Mouse (Mus musculus) activated CD4-positive, CD25-positive, alpha-beta regulatory T cell, adult 4 months (primary cell): ENCODE data around the gene Tnfrsf13c. TPM values are rescaled to one million over a fixed set of nuclear protein-coding genes. Genes with fewer than 3 reads are reported as not detected.

Source experiments
- ATAC-seq: one replicate; pipeline ENCODE4 v1.8.0; 2017
- polyA plus RNA-seq, 2 experiments: library from polyadenylated mRNA; unstranded; fragments of 100-300 nt; shearing (Covaris generic); gene quantifications; one replicate each; pipeline ENCODE4 v1.2.1; 2017

The Tnfrsf13c gene
- polyA plus RNA-seq, 2 experiments from 2014 or later, result 2.5 to 10.9 TPM

DNA sequence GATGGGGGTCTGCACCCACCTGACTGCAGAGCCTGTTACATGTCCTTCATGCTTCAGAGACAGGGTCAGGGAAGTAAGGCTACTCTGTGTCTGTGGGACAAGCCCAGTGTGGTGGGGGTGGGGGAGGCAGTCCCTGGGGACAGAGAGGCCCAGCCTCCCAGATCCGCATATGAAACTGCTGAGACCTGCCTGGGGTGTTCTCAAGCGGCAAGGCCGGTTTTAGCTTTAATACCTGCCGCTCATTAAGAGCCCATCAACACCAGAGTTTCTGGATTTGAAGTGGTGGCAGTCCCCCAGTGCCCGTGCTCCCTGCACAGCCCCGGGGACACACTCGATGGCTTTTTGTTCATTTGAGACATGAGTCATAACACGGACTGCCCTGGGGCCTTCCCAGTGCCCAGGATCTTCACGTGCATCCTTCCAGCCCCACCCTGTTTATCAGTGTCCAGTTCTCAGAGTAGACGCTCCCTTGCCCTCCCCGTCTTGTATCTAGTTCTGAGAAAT lies 5.4 kb upstream of the Tnfrsf13c start:
- no peak for ATAC-seq

DNA sequence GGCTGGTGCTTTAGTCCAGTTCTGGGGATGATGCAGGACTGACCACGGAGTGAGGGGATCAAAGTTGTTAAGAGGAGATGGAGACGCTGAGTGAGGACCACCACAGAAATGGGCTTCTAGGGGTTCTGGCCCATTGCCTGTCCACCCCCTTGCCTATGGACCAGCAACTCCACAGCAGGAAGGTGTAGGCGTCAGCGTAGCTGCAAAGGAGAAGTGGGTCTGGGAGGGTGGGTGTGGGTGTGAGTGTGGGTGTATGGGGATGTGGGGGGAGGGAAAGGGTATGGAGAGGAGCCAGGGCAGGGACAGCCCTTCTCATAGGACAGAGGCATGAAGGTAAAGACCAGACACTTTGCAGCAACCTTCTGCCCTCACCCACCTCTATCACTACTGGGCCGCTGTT lies 1.6 kb upstream of the Tnfrsf13c start:
- ATAC-seq, result no peak

DNA sequence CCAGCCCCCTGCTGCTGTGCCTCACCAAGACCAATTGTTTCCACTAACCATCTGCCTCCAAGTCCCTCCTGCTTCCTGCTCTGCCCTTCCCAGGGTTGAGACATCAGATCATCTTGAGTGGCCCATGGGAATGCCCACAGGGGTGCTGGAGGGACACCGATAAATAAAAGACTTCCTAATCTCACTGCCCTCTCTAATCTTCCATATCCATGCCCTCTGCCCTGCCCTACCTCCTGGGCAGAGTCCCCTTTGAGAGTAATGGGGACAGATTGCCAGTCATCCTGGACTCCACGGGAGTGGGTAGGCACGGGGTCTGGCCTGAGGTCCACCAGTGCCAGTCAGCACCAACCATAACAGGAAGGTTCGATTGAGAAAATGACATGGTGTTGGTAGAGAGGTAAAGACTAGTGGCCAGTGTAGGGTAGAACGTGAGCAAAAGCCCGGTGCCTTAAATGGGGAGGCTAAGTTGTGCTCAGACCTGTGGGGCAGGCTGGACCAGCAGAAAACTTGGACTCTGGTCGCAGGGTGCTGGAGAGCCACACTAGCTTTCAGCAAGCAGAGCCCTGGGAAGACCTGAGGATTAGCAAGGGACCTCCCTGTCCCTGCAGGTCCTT lies 540 bp upstream of the Tnfrsf13c start:
- no peak for ATAC-seq

DNA sequence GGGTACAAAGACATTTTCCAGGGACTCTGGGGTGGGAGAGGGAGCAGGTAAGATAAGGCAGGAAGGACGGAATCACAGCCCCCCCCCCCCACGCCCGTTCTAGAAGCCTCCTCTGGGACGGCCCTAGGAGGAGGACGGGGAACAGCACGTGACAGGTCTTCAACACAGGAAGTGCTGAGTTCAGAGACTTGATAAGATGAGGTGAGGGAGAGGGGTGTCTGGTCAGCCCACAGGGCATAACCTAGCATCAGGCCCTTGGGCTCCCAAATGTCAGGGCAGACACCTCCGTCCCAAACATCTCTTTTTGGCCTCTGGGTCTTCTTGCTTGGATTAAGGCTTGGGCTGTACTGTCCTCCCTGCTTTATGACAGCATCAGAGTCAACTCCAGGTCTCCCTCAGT lies 918 bp downstream of the Tnfrsf13c start:
- ATAC-seq, result no peak

DNA sequence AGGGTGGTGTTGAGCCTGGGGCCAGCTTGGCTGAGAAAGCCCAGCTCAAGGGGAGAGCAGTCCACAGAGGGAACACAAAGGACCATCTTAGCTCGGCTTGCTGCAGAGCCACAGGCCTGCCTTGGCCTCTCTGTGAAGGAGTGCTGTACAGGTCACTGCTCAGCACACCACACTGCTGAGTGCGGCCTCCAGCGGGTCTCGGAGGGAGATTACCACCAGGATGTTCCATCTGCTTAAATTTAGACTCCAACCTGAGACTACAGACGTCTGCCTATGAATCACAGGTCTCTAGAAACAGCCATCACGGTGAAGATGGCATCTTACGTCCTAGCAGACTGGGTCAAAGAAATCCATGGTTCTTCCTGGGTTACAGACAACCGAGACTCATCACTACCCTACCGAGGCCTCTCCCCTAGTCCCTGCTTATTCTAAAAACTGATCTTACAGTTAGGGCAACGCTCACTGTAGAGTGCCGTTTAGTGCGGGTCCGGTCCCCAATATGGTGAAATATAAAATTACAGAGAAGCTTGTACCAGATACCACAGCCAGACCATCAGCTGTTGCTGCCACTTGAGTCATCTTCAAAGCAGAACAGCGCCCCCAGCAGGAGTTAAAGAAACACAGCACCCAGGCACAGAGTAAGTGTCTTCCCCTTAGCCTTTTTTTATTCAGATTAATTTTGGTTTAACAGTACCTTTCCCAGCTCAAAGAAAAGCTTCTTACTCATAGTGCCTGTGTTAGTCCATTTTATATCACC lies 2.9 kb downstream of the Tnfrsf13c start:
- no peak for ATAC-seq

DNA sequence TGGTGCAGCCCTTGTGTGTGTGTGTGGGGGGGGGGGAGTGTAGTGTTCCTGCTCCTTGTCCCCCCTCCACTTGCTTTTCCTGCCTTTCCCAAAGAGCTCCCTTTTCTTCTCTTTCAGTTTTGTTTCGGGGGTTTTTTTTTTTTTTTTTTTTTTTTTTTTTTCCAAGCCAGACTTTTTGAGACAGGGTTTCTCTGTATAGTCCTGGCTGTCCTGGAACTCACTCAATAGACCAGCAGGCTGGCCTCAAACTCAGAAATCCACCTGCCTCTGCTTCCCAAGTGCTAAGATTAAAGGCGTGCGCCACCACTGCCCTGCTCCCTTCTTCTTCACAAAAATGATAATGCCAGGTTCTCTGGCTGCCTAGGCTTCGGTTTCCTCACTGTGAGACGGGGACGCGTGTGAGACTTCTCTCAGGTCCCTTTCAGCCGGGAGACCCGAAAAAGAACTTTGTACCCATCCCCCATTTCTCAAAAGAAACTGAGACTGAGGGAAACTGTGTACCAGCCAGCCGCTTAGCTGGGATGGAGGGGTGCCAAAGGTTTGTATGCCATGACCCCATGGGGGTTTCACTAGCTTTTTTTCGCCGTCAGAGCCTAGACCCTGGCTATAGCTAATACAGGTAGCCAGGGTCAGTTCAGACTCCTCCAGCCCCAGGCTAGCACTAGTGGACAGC lies 4.0 kb downstream of the Tnfrsf13c start:
- ATAC-seq, result no peak

DNA sequence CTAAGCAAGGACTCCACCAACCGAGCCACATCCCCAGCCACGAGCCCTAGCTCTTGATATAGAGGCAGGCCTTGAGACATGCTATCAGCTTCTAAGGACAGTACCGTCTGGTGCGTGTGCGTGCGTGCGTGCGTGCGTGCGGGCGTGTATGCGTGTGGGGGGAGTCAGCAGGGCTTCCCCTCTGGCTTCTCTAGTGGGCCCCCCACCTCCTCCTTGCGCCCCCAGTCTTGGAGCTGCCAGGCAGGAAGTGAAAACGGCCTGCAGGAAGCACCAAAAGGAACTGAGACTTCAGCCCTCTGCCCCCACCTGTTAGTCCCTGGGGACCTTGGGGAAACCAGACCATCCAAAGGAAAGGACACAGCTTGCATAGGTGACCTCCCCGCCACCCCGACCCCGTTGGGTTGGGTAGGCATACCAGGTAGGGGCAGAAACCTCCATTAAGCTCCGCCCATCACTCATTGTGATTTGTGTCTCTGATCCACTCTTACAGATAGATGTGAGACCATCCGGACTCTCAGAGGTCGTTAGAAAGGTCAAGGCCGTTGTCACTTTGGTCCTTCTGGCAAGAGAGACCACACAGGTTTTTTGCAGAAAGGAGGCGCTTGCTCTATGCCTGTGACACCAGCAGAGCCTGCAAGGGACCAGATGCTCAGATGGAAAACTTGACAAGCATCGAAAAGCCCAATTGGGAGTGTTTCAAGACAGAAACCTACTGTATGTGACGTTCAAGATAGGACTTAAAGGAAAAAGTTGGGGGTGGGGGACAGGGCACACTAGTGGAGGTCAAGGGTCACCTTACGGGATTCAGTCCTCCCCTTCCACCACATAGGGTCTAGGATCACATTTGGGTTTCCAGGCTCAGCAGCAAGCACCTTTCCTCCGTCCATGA lies 5.1 kb downstream of the Tnfrsf13c start:
- ATAC-seq, result no peak

DNA sequence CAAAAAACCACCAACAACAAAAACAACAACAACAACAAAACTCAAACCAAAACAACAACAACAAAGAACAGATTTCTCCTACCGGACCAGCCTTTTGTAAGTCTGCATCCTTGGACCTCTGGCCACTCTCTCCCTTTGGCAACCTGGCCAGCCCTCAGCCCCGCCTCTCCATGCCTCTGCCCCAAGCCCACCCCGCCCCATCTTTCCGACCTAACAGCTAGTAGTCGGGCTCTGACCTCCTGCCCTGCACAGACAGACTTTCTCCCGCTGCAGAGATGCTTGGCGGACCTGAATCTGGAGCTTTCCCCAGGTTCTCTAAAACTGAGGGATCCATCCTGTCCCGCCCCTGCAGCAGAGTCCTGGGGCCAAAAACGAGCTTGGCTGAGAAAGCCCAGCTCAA lies 6.2 kb downstream of the Tnfrsf13c start:
- ATAC-seq, result no peak

DNA sequence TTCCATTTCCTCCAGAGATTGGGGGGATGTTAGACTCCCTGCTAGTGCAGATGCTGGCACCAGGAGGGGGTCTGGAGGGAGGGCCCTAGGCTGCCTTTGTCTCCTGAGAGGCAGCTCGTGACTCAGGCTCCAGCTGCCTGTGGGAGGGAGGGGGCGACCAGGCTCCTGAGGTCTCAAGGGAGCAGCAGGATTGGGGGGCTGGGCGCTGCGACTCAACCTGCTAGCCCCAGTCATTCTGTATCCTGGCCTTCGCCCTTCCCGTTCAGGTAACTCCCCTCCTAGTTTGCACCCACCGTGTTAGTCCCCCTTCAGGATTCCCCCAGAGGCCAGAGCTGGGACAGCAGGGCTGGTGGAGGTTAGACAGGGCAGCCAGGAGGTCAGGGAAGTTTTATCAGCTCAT lies 7.1 kb downstream of the Tnfrsf13c start:
- no peak for ATAC-seq

DNA sequence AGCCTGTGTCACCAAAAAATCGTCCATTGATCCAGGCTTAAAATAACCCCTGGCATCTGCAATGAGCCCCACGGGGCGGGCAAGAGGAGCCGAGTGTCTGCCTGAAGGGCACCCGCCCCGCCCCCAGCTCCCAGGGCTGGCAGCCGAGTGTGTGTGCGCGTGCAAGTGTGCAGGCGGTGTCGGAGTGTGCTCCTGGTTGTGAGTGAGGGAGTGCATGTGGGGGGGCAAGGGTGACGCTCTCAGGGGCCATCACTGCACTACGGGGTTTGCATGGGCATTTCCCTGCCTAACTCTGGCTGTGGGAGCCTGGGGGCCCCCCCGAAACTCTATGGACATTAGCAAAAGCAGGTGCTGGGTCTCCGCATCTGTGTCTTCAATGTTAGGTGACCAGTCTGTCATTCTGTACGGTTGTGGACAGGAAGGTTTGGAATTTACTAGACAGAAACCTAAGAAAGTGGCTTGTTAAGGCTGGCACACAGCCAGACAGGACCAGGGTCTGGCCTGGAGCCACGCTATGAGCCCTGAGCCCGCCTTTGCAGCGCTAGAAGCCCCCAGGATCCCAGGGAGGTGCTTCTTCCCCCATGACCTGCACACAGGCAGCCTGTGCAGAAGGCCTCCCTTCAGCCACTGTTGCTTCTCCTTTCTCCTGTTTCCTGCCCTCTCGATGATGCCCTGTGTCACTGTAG lies 7.9 kb downstream of the Tnfrsf13c start:
- no peak for ATAC-seq

DNA sequence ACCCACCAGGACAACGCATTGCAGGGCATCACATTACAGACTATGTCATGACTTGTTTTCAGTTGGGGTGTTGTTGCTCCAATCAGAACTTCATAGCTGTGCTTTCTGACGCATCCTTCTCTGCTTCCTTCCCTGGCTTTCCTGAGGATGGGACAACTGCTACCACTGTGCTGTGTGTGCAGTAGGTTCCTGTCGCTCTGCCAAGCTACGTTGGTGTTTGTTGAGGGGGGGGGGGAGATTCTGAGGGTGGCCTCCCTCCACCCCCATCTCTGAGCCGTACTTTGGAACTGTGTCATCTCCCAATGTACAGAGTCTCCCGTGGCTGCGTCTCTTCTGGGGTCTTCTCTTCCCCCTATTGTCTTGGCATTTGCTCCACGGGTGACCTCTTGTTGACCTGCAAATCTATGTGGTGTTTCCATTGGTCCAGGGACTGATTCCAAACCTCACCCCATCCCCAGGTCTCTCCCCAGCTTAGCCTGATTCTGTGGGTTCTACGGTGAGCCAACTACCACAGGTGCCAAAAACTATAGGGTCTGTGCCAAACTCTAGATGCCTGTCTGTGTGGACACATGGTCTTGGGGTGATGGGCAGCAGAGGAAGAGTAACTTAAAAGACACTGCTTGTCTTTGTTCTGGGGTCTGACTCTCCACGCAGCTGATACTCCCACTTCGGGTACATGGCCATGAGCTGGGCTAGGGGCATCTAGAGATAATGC lies 8.7 kb downstream of the Tnfrsf13c start:
- no peak for ATAC-seq

DNA sequence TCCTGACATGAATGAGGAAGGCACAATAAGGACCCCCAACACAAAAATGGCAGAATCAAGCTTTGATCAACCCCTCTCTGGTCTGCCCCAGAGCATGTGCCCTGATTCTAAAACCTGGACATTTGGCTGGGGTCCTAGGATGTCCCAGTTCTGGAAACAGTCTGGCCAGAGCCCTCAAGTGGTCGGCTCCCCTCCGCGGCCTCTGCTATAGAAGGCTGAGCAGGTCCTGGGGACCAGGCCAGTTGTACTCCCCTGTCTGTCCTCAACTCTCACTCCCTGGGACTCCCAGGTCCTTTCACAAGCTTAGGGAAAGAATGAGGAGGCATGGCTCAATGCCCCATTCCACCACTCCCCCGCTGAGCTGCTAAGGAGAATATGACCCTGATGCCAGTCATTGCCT lies 10.9 kb downstream of the Tnfrsf13c start:
- no peak for ATAC-seq

DNA sequence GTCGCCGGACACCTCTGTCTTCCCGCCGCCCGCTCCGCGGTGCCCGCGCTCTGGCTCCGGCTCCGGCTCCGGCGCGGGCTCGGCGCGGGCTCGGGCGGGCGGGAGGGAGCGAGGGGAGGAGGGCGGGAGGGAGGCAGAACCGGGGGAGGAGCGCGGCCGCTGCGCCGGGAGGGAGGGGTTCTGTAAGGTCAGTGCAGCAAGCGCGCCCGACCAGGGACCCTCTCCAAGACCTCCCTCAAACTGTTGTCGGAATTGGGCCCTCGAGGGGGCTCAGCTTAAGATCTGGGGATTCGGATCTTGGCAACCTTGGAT lies 11.5 kb downstream of the Tnfrsf13c start, which contains the start of gene Shisa8:
Gene Shisa8 (minus strand): TSS at position 64 of the 312 bp plus-strand sequence.
- ATAC-seq, result no peak

DNA sequence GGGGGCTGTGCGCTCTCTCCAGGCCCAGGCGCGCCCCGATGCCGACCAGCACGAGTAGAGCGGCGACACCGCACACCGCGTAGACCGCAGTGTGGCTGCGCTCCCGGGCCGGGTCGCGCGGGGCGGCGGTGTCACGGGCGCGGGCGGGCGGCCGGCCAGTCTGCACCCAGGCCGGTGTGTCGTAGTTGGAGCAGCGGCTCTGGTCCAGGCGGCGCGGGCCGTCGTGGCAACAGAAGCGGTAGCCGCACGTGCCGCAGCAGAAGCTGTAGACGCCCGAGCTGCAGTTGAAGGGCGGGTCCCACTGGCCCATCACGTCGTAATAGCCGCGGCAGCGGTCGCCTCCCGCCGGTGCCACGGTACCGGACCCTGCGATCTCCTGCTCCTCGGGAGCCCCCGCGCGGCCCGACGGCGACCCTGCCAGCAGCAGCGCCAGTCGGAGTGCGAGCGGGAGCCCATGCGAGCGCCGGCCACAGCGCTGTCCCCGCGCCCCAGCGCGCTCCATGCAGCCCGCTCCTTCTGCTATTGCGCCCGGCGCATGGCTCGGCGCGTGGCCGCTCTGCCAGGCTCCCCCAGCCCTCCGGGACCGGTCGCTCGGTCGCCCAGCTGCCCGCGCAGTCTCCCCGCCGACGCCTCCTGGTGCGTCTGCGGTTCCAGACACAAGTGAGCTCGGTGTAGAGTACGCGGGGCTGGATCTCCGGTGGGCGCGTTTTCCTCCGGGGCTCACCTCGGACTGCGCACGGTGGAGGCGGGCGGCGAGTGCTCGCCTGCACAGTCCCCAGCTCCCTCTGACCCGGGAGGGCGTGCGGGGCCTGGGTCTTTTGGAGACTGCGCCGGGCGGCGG lies 12.0 kb downstream of the Tnfrsf13c start:
- no peak for ATAC-seq

DNA sequence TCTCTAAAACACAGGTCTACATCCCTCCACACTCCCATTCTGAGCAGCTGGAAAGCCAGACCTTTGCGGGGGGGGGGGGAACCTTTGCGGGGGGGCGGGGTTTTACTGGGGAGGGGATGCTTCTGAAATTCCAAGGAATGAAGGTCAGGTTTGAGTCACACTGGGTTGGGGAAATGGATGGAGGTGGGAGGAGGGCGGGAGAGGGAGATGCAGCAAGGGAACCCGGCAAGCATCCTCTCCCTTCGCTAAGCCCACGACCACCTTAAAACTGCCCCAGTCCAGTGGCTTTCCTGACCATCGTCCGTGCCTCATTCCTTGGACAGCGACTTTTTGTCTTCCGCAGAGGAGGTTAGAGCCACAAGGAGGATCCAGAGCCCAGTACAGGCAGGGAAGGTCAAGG lies 12.9 kb downstream of the Tnfrsf13c start:
- ATAC-seq, result no peak

DNA sequence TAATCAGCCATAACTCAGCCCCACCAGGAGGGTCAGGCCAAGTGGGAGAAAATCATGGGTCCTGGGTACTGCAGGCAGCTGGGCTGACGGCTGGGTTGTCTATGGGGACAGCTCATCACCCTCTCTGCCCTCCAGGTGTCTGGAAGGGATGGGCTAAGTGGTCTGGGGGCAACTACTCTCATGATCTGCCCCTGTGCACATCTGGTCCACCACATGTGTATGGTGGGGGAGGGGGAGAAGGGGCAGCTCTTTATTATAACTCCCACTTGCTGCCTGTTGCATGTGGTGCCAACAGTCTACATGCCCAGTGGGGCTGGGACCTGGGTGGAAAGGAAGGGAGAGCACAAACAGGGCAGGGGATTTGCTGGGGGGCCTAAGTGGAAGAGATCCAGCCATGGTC lies 13.4 kb downstream of the Tnfrsf13c start:
- no peak for ATAC-seq

DNA sequence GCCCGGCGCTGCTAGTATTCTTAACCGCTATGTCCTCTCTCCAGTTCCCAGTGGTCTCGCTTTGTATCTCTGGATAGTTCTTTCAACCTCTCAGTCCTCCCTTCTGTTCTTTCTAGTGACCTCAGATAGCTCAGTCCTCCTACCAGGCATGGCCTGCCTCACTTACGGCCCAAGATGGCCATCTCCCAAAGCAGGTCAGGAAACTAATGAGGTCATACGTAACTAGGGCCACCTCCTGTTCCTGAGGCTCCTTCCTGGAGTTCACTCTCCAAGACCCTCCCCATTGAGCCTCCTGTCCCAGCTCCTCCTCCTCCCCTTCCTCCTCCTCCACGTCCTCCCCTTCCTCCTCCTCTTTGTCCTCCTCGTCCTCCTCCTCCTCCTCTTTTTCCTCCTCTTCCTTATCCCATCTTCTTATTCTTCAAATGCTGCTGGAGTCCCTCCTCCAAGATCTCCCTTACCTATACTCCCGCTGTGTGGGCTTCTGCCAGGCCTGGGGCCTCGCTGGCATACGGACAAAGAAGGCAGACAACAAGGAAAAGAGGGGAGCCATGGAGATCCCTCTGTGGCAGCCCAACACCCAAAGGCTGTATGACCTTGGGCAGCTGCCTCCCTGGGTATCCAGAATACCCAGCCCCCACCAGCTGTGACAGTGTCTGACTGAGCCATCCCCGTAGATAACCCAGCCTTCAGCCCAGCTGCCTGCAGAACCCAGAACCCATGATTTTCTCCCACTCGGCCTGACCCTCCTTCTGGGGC lies 14.7 kb downstream of the Tnfrsf13c start:
- ATAC-seq, result no peak

DNA sequence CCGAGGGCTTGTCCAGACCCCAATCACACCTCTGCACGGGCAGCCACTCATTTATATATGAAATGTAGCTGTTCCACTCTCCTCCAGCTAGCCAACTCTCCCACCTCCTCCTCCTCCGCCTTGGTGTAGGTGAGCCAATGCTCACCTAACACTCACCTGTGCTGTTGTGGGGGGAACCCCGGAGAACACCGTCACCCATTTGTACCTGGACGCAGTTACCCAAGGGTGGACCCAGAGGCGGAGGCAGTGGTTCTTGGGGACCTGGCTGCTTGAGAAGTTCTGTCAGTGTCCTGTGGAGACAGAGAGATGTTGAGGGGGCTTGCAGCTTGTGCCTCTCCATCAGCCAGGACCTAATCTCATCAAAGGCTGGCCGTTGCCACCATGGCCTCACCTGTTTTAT lies 15.9 kb downstream of the Tnfrsf13c start:
- ATAC-seq, result no peak

DNA sequence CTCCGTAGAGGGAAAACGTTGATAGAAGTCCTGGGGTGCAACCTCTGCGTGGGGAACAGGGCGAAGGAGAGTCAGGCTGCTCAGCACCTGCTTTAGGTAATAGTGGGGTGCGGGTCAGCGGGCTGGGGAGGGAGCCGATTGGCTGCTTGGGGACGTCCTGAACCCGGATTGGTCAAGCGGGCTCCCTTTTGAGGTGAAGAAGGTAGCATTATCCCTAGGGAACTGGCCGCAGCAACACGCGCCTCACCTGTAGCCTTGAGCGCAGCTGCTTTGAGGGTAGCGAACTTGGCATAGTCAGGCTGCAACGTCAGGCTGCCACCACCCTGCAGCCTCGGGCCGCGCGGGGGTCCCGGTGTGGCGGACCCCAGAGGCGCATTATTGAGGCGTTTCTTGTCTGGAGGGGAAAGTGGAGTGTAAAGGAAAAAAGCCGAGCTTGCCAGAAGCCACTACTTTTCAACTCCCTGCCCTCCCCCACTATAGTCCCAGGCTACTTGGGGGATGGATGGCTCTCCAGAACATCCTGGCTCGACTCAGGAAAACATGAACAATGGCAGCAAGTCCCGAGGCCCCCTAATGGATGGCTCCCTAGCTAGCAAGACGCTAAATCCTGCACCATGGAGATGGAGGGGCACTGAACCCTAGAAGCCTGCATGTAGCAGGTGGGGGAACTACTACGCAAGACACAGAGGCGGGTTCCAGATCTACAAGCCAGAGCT lies 16.5 kb downstream of the Tnfrsf13c start:
- no peak for ATAC-seq
